14 mouse cellular contexts compared by ENCODE assay signal in the genomic region with DNA sequence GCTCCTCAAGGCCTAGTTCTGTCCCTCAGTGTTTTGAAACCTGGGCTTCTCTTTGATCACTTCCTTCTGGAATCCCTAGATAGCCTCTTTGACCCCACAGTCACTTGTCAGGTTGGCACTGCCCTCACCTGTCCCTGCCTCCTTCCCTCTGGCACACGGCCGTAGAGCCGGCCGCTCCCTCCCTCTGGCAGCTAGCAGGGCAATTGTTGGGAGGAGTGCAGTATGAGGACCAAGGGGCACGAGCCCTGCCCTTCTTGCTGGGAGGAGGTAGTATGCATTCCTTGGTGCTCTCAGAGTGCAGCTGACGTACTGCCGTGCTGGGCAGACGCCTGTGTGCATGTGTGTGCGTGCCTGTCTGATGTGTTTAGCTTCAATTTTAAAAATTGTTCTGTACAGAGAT. TPM values are rescaled to one million over a fixed set of nuclear protein-coding genes. Genes with fewer than 3 reads are reported as not detected.
DNase-seq lines count a peak whose midpoint lies in the region; ATAC-seq and TF ChIP-seq lines count a peak whose summit lies in the region.
"Had no signal": no experiment of that assay in that cellular context is flagged by ENCODE, and none has a peak within 500 bp of the region (broad histone marks: within the 10 kb centered on the region; RNA-seq: fewer than 3 reads in every experiment).

No protein-coding gene starts in this region.

- no peaks in the 10 kb centered on the region for H3K9me3 ChIP-seq in intestine, postnatal 0 days (ENCODE audit: control insufficient read depth)
- no peaks in the 10 kb centered on the region for H3K9me3 ChIP-seq in midbrain, embryonic 13.5 days
- H3K9me3 ChIP-seq: forebrain, embryonic 15.5 days; heart, embryonic 15.5 days; hindbrain, embryonic 15.5 days had no signal

- no peak overlapping the region for H3K9ac ChIP-seq in intestine, postnatal 0 days (ENCODE audit: low read depth, low read length)
- H3K9ac ChIP-seq in midbrain, embryonic 13.5 days (replicated peaks) = no peak overlapping the region
- H3K9ac ChIP-seq: forebrain, embryonic 15.5 days; heart, embryonic 15.5 days; hindbrain, embryonic 15.5 days; lung, embryonic 14.5 days had no signal

- no peak for DNase-seq in layer of hippocampus, adult 2 months (ENCODE audit: low spot score in 2 of 2)
- no peak for DNase-seq in layer of hippocampus, adult 8-10 months (ENCODE audit: low spot score in 2 of 2)
- peak; percentile 56 for DNase-seq in cerebellum, adult 8-10 months
- peak; percentile 79 for DNase-seq in lung, postnatal 36 days
- no peak for DNase-seq in kidney, adult 2 months
- DNase-seq in spleen, postnatal 4 days (ENCODE audit: low spot score in 2 of 2) = no peak
- DNase-seq: gastrocnemius, postnatal 10 days; kidney, postnatal 14 days; lung, embryonic 14.5 days had no signal

- no peak for TF ChIP-seq CTCF in layer of hippocampus, adult 2 months (conservative IDR thresholded peaks at IDR 0.05)
- TF ChIP-seq CTCF in intestine, postnatal 0 days (IDR thresholded peaks at IDR 0.05; ENCODE audit: low read depth) = no peak
- TF ChIP-seq CTCF in kidney, adult 2 months (conservative IDR thresholded peaks at IDR 0.05; ENCODE audit: insufficient read depth, insufficient read length, low read depth, low read length) = no peak

- peaks cover 49% of the 10 kb centered on the region for H3K36me3 ChIP-seq in intestine, postnatal 0 days (ENCODE audit: control insufficient read depth, insufficient read depth)
- H3K36me3 ChIP-seq in kidney, adult 2 months (ENCODE audit: control insufficient read depth, insufficient read depth, low read length) = no peaks in the 10 kb centered on the region; the same call in 1 of the 2 replicates
- peaks cover 68% of the 10 kb centered on the region for H3K36me3 ChIP-seq in midbrain, embryonic 13.5 days

- peak overlapping the region; percentile 90 for H3K27ac ChIP-seq in layer of hippocampus, adult 2 months
- no peak overlapping the region for H3K27ac ChIP-seq in intestine, postnatal 0 days (ENCODE audit: low read depth, low read length)
- H3K27ac ChIP-seq in kidney, adult 2 months (ENCODE audit: insufficient read depth, low read depth, low read length) = no peak overlapping the region
- H3K27ac ChIP-seq in midbrain, embryonic 13.5 days = no peak overlapping the region
- H3K27ac ChIP-seq: forebrain, embryonic 15.5 days; heart, embryonic 15.5 days; hindbrain, embryonic 15.5 days had no signal

- H3K4me2 ChIP-seq in intestine, postnatal 0 days (replicated peaks; ENCODE audit: low read depth) = no peak overlapping the region
- H3K4me2 ChIP-seq in midbrain, embryonic 13.5 days (replicated peaks) = no peak overlapping the region
- H3K4me2 ChIP-seq: forebrain, embryonic 15.5 days; heart, embryonic 15.5 days; hindbrain, embryonic 15.5 days; lung, embryonic 14.5 days had no signal

- no peaks in the 10 kb centered on the region for H3K27me3 ChIP-seq in intestine, postnatal 0 days (replicated peaks; ENCODE audit: control insufficient read depth, insufficient read depth, low read length)
- no peaks in the 10 kb centered on the region for H3K27me3 ChIP-seq in kidney, adult 2 months (replicated peaks; ENCODE audit: control insufficient read depth, insufficient read depth, low read length)
- H3K27me3 ChIP-seq in midbrain, embryonic 13.5 days = no peaks in the 10 kb centered on the region
- H3K27me3 ChIP-seq: forebrain, embryonic 15.5 days; heart, embryonic 15.5 days; hindbrain, embryonic 15.5 days had no signal

- no peak overlapping the region for H3K4me3 ChIP-seq in layer of hippocampus, adult 2 months
- no peak overlapping the region for H3K4me3 ChIP-seq in intestine, postnatal 0 days (ENCODE audit: low read depth, low read length)
- no peak overlapping the region for H3K4me3 ChIP-seq in kidney, adult 2 months (ENCODE audit: insufficient read depth, low read depth, low read length)
- no peak overlapping the region for H3K4me3 ChIP-seq in midbrain, embryonic 13.5 days (replicated peaks)
- H3K4me3 ChIP-seq: forebrain, embryonic 15.5 days; heart, embryonic 15.5 days; hindbrain, embryonic 15.5 days had no signal

- 0 out of 2 replicates have a peak, but pooled peaks cover 4% of the 10 kb centered on the region for H3K4me1 ChIP-seq in intestine, postnatal 0 days (replicated peaks; ENCODE audit: control insufficient read depth, insufficient read depth, low read length)
- no peaks in the 10 kb centered on the region for H3K4me1 ChIP-seq in kidney, adult 2 months (ENCODE audit: control insufficient read depth, insufficient read depth, low read length)
- H3K4me1 ChIP-seq in midbrain, embryonic 13.5 days (replicated peaks) = no peaks in the 10 kb centered on the region
- H3K4me1 ChIP-seq: forebrain, embryonic 15.5 days had no signal

- peak; percentile 45 for ATAC-seq in intestine, postnatal 0 days
- ATAC-seq in midbrain, embryonic 13.5 days = no peak
- ATAC-seq: forebrain, embryonic 15.5 days had no signal

- no peak for TF ChIP-seq POLR2A in kidney, adult 2 months (IDR thresholded peaks at IDR 0.05; ENCODE audit: low read depth, low read length)

- WGBS in intestine, postnatal 0 days = 60% methylated on average over 9 of the region's 9 CpGs
- WGBS in kidney, adult 2 months = 82% methylated on average over 9 of the region's 9 CpGs
- WGBS in midbrain, embryonic 13.5 days = 86% methylated on average over 9 of the region's 9 CpGs

RNA-seq across cellular contexts. Expression of gene Unc13d, which starts 17.2 kb away (rescaled TPM):
- 1 to 10 TPM; 1.3 to 2.1 TPM for total RNA-seq in layer of hippocampus, adult 2 months (2021)
- total RNA-seq in layer of hippocampus, adult 8-10 months (2022) = 1 to 10 TPM; 1.5 to 3.6 (median 2.3) TPM
- polyA plus RNA-seq in intestine, postnatal 0 days (2015; fragmentation: Nextera tagmentation; extraction: Ambion mirVana) = 1.1 and 1.2 TPM in 2 replicates
- polyA plus RNA-seq in kidney, adult 2 months (2012; rRNA removed) = 1.1 and 2.4 TPM in 2 replicates
- polyA plus RNA-seq in midbrain, embryonic 13.5 days (2015; fragmentation: Nextera tagmentation; extraction: Ambion mirVana) = 1.2 TPM in 2 replicates

RNA-seq across cellular contexts. Expression of gene Wbp2, which starts 26.2 kb away (rescaled TPM):
- total RNA-seq in layer of hippocampus, adult 2 months (2021) = 100 to 1,000 TPM; 417 to 440 TPM
- total RNA-seq in layer of hippocampus, adult 8-10 months (2022) = 100 to 1,000 TPM; 387 to 440 (median 429) TPM
- 179 and 201 TPM in 2 replicates for polyA plus RNA-seq in intestine, postnatal 0 days (2015; fragmentation: Nextera tagmentation; extraction: Ambion mirVana)
- 391 and 392 TPM in 2 replicates for polyA plus RNA-seq in kidney, adult 2 months (2012; rRNA removed)
- polyA plus RNA-seq in midbrain, embryonic 13.5 days (2015; fragmentation: Nextera tagmentation; extraction: Ambion mirVana) = 128 and 132 TPM in 2 replicates

RNA-seq across cellular contexts. Expression of gene Unk, which starts 30.5 kb away (rescaled TPM):
- 10 to 100 TPM; 26.3 to 30.8 TPM for total RNA-seq in layer of hippocampus, adult 2 months (2021)
- 10 to 100 TPM; 26.3 to 31.6 (median 28.2) TPM for total RNA-seq in layer of hippocampus, adult 8-10 months (2022)
- polyA plus RNA-seq in intestine, postnatal 0 days (2015; fragmentation: Nextera tagmentation; extraction: Ambion mirVana) = 7.4 and 8.8 TPM in 2 replicates
- polyA plus RNA-seq in kidney, adult 2 months (2012; rRNA removed) = 22.1 and 28.1 TPM in 2 replicates
- 41.1 and 43.7 TPM in 2 replicates for polyA plus RNA-seq in midbrain, embryonic 13.5 days (2015; fragmentation: Nextera tagmentation; extraction: Ambion mirVana)

RNA-seq across cellular contexts. Expression of gene H3f3b, which starts 32.8 kb away (rescaled TPM):
- total RNA-seq in layer of hippocampus, adult 2 months (2021) = 100 to 1,000 TPM; 285 to 322 TPM
- 100 to 1,000 TPM; 243 to 308 (median 280) TPM for total RNA-seq in layer of hippocampus, adult 8-10 months (2022)
- polyA plus RNA-seq in intestine, postnatal 0 days (2015; fragmentation: Nextera tagmentation; extraction: Ambion mirVana) = 1,144 and 1,190 TPM in 2 replicates
- polyA plus RNA-seq in kidney, adult 2 months (2012; rRNA removed) = 135 and 150 TPM in 2 replicates
- 2,611 and 2,977 TPM in 2 replicates for polyA plus RNA-seq in midbrain, embryonic 13.5 days (2015; fragmentation: Nextera tagmentation; extraction: Ambion mirVana)

RNA-seq across cellular contexts. Expression of gene Galk1, which starts 48.1 kb away (rescaled TPM):
- total RNA-seq in layer of hippocampus, adult 2 months (2021) = 10 to 100 TPM; 13.3 to 13.5 TPM
- total RNA-seq in layer of hippocampus, adult 8-10 months (2022) = 10 to 100 TPM; 11.6 to 20.7 (median 16.1) TPM
- 387 and 418 TPM in 2 replicates for polyA plus RNA-seq in intestine, postnatal 0 days (2015; fragmentation: Nextera tagmentation; extraction: Ambion mirVana)
- 83.2 and 87.9 TPM in 2 replicates for polyA plus RNA-seq in kidney, adult 2 months (2012; rRNA removed)
- polyA plus RNA-seq in midbrain, embryonic 13.5 days (2015; fragmentation: Nextera tagmentation; extraction: Ambion mirVana) = 49.2 and 58.9 TPM in 2 replicates

Comparison
In these comparisons a context has a peak if more than half of its experiments do, and no peak if none do; other contexts are left out.
1. DNase-seq: peak in cerebellum, adult 8-10 months (single experiment) and lung, postnatal 36 days (single experiment); none in layer of hippocampus, adult 2 months (0 of 2), layer of hippocampus, adult 8-10 months (0 of 2), kidney, adult 2 months (single experiment) and spleen, postnatal 4 days (0 of 2).